Mouse (Mus musculus): ENCODE results near the gene St6galnac3. TPM values are rescaled to one million over a fixed set of nuclear protein-coding genes. Genes with fewer than 3 reads are reported as not detected.
A peak's percentile ranks its signal among the peaks of the same experiment; 100 is the strongest.

St6galnac3 gene
- total RNA-seq, 2 experiments from 2014 or later = 9.9 to 12.6 TPM

GRCm38 (mm10) chr3:153334152-153334825 is 390.7 kb downstream of the St6galnac3 start:
- DNase-seq = no peak
- intact Hi-C loops (cut with DNase I) = no loop called here

DNA sequence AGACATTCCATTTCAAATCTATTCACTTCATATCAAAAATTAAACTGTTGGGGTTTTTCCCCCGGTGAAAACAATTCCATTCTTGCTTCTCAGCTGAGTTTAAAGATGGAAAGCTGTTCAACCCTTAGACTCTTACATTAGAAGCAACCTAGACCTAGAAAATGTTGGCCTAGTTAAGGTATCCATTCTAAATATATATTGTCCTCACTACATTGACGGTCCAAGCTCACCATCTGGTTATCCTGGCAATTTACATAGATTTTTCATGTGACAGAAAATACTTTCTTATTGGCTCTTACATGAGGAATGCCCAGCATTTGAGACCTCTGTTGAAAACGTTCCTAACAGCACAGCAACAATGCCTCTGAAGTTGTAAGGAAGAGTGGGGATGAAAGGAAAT is 400.7 kb downstream of the St6galnac3 start:
- intact Hi-C loops (cut with DNase I) = no loop called here
- DNase-seq = no peak

- intact Hi-C loops (cut with DNase I) = no loop called here
- DNase-seq = no peak
These were observed 401.5 kb downstream of the St6galnac3 start for GRCm38 (mm10) chr3:153323446-153323845.

DNA sequence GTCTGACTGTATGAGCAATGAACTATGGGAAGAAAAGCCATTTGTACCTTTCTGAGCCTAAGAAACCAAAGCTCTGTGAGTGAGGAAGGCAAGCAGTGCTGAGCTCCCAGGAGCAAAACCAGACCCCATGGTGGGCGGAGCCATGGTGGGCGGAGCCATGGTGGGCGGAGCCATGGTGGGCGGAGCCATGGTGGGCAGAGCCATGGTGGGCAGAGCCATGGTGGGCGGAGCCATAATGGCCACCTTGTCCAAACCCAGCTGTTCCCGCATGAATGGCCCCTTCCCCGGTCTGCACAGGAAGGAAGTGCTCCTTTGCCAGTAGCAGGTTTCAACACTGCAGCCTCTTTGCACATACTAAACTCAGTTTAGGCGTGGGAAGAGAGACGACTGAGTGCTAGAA is 411.4 kb downstream of the St6galnac3 start:
- intact Hi-C loops (cut with DNase I) = no loop called here
- DNase-seq = no peak

DNA sequence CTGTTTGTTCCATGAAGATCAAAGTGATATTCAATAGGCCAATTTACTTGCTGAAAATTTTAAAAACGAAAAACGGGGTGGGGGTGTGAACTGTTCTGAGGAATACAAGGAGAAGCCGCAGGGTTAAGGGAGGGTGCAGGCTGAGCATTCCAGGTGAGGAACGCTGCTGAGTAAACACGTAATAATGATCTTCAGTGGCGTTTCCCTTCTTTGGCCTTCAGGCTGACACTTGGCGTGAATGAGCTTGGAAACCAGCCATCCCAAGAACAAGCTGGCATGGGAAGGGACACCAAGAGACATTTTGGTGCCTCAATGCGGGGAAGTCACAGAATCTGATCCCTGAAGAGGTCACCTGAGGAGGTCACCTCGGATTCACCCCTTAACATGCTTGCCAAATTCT is 411.8 kb downstream of the St6galnac3 start:
- intact Hi-C loops (cut with DNase I) = no loop called here

GRCm38 (mm10) chr3:153312006-153312405 is 413.0 kb downstream of the St6galnac3 start:
- intact Hi-C loops (cut with DNase I) = no loop called here
- DNase-seq = no peak

More for the DNA sequence above, 411.8 kb downstream of the St6galnac3 start:
- DNase-seq = no peak

GRCm38 (mm10) chr3:153308379-153308778 is 416.6 kb downstream of the St6galnac3 start:
- no peak for DNase-seq
- intact Hi-C loops (cut with DNase I) = no loop called here

- intact Hi-C loops (cut with DNase I) = no loop called here
- DNase-seq = no peak
These were observed 419.8 kb downstream of the St6galnac3 start for GRCm38 (mm10) chr3:153305153-153305552.

DNA sequence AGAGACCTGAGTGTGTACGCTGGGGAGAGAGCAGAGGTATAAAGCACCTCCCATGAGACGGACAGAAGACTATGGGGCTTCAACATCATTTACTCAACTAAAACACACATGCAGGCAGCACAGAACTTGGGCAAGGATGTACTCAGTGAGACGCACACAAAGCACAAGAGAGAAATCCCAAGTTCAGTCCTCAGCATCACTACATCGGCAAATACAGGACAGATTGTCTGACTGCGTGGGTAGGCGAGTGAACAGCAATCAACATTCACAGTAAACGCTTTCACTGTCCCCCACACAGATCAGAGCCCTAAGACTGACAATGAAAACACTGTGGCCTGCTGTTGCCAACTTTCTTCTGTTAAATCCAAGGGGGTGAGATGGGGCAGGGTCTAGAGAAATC is 422.6 kb downstream of the St6galnac3 start:
- no peak for DNase-seq
- intact Hi-C loops (cut with DNase I) = no loop called here

DNA sequence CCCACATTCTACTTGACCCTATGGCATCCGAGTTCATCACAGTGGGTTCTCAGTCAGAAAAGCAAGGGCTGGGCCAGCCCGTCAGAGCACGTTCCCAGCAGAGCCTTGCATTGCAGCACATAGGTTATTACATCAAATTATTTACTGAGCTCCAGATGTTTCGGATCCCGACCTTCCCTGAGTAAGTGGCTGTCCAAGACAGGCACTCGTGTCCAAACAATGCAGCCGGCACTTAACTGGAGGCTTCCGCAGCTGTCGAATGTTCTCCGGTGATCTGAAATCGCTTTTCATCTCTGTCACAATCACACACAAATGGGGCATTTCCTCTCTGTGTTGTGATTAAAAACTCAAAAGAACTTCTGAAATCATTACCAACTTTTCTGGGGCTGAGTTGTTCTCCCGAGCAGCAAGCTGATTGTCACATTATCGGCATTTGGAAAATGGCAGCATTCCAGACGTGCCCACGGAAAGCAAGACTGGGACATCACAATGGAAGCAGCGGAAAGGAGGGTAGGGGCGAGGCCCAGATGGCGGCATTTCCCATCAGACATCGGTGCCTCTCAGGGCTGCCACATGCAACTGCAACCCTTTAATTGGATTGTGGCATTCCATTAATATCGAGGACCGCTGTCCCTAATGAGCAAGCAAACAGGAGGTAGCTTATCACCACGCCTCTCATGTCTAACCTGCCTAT is 428.5 kb downstream of the St6galnac3 start:
- intact Hi-C loops (cut with DNase I) = no loop called here
- peak in 1 of 2 experiments; percentile 7 for DNase-seq

DNA sequence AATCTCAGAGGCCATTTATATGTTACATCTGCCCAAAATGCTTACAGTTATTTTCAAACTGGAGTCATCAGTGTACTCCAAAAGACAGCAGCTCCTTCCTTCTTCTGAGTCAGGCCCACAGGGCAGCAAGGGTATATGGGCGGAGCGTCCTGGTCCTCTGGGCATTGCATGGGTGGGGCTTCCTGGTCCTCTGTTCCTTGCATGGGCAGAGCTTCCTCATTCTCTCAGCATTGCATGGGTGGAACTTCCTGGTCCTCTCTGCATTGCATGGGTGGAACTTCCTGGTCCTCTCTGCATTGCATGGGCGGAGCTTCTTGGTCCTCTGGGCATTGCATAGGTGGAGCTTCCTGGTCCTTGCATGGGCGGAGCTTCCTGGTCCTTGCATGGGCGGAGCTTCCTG is 432.1 kb downstream of the St6galnac3 start:
- DNase-seq = no peak
- intact Hi-C loops (cut with DNase I) = no loop called here

DNA sequence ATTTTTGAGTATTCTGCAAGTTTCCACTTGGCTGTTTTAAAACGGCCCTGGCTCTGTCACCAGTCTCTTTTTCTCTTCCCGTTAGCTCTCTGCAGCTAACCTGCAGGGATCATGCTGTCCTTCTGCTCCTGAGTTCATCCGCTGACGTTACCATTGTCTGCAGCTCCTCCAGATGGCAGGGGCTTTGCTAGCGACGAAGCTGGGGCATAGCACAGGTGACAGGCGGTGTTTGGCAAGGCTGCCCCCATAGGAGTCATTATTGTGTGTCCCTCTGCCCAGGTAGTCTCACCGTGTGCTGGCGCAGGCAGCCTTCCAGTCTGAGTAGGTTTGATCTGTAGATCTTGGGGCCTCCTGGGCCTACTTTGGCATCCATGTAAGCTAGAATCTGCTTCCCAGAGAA is 432.6 kb downstream of the St6galnac3 start:
- no peak for DNase-seq
- intact Hi-C loops (cut with DNase I) = no loop called here

DNA sequence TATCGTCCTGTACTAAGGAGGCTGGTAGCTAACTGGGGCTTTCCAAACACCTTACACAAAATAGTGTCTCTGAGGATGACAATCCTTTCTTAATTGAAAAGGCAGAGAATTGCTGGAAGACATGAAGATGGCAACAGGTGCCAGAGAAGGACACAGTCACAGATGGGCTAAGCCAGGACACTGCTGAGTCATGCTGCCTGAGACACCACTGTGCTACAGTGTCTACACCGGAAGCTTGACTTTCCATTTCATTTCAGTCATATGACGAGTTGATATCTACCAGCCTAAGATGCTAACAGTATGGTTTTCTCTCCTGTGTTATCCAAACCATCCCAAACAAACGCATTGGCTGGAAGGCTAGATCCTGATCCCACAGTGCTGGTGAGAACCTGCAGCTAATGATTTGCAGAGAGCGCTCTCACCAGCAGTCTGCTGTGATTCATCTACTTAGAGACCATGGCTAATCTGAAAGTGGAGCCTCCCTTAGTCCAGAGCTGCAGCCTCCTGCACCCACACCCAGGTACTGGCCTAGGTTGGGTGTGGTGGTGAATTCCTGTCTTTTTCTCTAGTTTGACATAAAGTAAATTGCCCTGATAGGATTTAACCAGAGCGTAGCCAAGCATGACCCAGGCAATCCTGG is 433.4 kb downstream of the St6galnac3 start:
- DNase-seq = no peak
- intact Hi-C loops (cut with DNase I) = no loop called here

DNA sequence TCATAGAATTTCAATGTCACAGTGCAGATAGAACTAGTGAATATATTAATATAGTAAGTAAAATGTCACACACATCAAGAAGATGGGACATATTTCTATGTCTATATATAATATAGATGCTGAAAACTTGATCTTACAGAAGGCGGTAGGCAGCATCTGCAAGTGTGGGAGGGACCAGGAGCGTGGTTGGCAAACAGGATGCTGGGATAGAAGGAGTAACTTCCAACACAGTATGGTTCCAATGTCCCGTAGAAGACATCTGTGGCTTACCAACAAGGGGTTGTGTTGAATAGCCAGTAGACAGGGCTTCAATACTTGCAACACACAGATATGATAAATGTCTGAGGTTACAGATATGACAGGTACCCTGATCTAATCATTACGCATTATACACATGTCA is 435.0 kb downstream of the St6galnac3 start:
- no peak for DNase-seq
- intact Hi-C loops (cut with DNase I) = no loop called here

- no peak for DNase-seq
- intact Hi-C loops (cut with DNase I) = no loop called here
These were observed 437.4 kb downstream of the St6galnac3 start for GRCm38 (mm10) chr3:153287564-153287963.

DNA sequence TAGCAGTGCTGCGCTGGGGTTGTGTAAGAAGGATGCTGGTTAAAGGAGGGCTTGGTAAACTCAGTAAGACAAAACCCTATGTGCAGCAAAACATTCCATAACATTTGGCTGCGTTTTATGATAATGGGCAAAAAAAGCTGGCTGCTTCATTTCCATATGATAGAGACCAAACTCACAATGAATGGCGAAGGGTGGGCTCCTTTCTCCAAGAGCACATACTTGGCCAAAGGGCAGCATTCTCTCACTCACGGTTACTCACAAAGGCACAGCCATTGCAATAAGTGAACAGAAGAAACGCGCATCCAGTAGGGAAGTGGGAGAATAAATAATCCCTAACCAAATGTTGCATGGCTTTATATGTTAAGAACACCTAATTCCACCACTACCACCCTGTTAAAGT is 437.9 kb downstream of the St6galnac3 start:
- intact Hi-C loops (cut with DNase I) = no loop called here
- DNase-seq = no peak

DNA sequence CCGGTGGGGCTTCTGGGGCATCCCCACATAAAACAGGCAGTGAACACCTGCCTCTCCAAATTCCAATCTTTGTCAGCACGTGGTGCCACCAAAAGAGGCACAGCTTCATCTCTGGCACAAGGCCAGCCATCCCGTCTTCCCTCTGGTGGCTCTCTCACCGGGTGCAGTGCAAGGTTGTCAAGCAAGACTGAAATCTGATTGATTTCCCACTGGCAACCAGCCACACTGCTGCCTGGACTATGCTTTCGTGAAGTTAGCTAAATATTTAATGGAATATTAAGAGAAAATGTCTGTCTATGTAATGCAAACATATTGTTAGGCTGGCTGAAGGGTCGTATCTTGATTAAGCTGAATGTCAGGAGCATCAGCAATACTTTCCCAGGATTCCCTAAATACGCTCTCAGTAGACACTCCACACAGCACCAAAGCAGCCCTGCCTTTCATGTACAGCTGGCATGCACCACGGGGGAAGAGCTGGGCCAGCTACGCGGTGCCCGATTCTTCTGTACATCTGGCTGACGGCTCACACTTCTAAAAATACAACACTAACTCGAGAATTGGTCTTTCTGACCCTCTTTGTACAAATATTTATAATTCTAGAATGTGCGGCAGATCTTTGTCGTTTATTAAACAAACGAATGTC is 442.7 kb downstream of the St6galnac3 start:
- DNase-seq = no peak

GRCm38 (mm10) chr3:153278249-153278648 is 446.7 kb downstream of the St6galnac3 start:
- intact Hi-C loops (cut with DNase I) = no loop called here
- DNase-seq = no peak

More for the DNA sequence above, 442.7 kb downstream of the St6galnac3 start:
- intact Hi-C loops (cut with DNase I) = no loop called here

GRCm38 (mm10) chr3:153277389-153277999 is 447.5 kb downstream of the St6galnac3 start:
- intact Hi-C loops (cut with DNase I) = no loop called here
- DNase-seq = no peak

GRCm38 (mm10) chr3:153276830-153277388 is 448.1 kb downstream of the St6galnac3 start:
- DNase-seq = no peak
- intact Hi-C loops (cut with DNase I) = no loop called here

All from heart, postnatal 14 days (tissue).